Mouse (Mus musculus) heart, embryonic 13.5 days (tissue): ENCODE data around the gene 5730596B20Rik. TPM values are rescaled to one million over a fixed set of nuclear protein-coding genes. Genes with fewer than 3 reads are reported as not detected.

Source experiments
- ATAC-seq: fragments of 200-750 bp; cut with Nextera tagmentation; 2 replicates; pipeline ENCODE4 v1.8.0; 2017; ENCODE audit warnings: moderate TSS enrichment; ENCODE audit not compliant: insufficient number of reproducible peaks, low FRiP score, low TSS enrichment; ENCODE audit errors: extremely low read depth
- H3K27ac ChIP-seq: fragments of 300-500 bp; sonication (generic); replicated peaks from 2 replicates; pipeline ENCODE4 v1.5.1; 2015; ENCODE audit warnings: moderate library complexity, mild to moderate bottlenecking, inconsistent platforms
- H3K27me3 ChIP-seq: fragments of 300-500 bp; sonication (generic); replicated peaks from 2 replicates; pipeline ENCODE4 v1.6.1; 2015; ENCODE audit warnings: mild to moderate bottlenecking, inconsistent platforms
- H3K36me3 ChIP-seq: fragments of 300-500 bp; sonication (generic); 2 replicates; pipeline ENCODE4 v1.6.1; 2015; ENCODE audit warnings: mild to moderate bottlenecking, inconsistent platforms
- H3K4me1 ChIP-seq: fragments of 300-500 bp; sonication (generic); 2 replicates; pipeline ENCODE4 v1.6.1; 2015; ENCODE audit warnings: inconsistent platforms
- H3K4me2 ChIP-seq: fragments of 300-500 bp; sonication (generic); 2 replicates; pipeline ENCODE4 v1.6.1; 2015; ENCODE audit warnings: inconsistent platforms, mild to moderate bottlenecking, moderate library complexity
- H3K4me3 ChIP-seq: fragments of 300-500 bp; sonication (generic); 2 replicates; pipeline ENCODE4 v1.5.1; 2015; ENCODE audit warnings: moderate library complexity, mild to moderate bottlenecking, inconsistent platforms
- H3K9ac ChIP-seq: fragments of 300-500 bp; sonication (generic); 2 replicates; pipeline ENCODE4 v1.6.1; 2015; ENCODE audit warnings: inconsistent platforms, mild to moderate bottlenecking, moderate library complexity
- H3K9me3 ChIP-seq: fragments of 300-500 bp; sonication (generic); 2 replicates; pipeline ENCODE4 v1.6.1; 2016; ENCODE audit warnings: inconsistent platforms
- WGBS: fragments of 180-500 bp; shearing (Covaris S2); methylation state at CpG from one replicate; pipeline ENCODE4 v1.1.7; 2015; ENCODE audit warnings: mixed read lengths; 5-methylcytosine and 5-hydroxymethylcytosine counted together
- polyA plus RNA-seq: library from polyadenylated mRNA; unstranded; fragments of >200 nt; fragmentation: Nextera tagmentation; extraction: Ambion mirVana; gene quantifications from 2 replicates; pipeline ENCODE4 v1.2.1, GENCODE M21; 2015

The 5730596B20Rik gene
- polyA plus RNA-seq, 1 experiment from 2014 or later = 0.33 TPM

- Histone ChIP-seq H3K4me2 (peak overlapping the region; percentile 44), H3K9ac (peak overlapping the region; percentile 59), H3K9me3 (no peaks in the 10 kb centered on the region), H3K4me1 (peaks cover 21% of the 10 kb centered on the region), H3K27me3 (peaks cover 98% of the 10 kb centered on the region), H3K27ac (peak overlapping the region; percentile 74), H3K36me3 (no peaks in the 10 kb centered on the region), H3K4me3 (peak overlapping the region; percentile 25)
- peak; percentile 5; the same call in 1 of the 2 replicates for ATAC-seq
- WGBS = 5% methylated on average over 40 of the region's 40 CpGs
Observed at GRCm38 (mm10) chr6:52170166-52170897, 7.0 kb upstream of the 5730596B20Rik start.

- Histone ChIP-seq H3K36me3 (no peaks in the 10 kb centered on the region), H3K27ac (peak overlapping the region; percentile 74), H3K9me3 (no peaks in the 10 kb centered on the region), H3K27me3 (peaks cover 98% of the 10 kb centered on the region), H3K4me1 (peaks cover 21% of the 10 kb centered on the region), H3K9ac (peak overlapping the region; percentile 59), H3K4me3 (peak overlapping the region; percentile 25), H3K4me2 (peak overlapping the region; percentile 44)
- WGBS = 8% methylated on average over 5 of the region's 5 CpGs
- ATAC-seq = no peak
Observed at GRCm38 (mm10) chr6:52170898-52171223, 6.4 kb upstream of the 5730596B20Rik start.

GRCm38 (mm10) chr6:52171331-52171730 is 6.0 kb upstream of the 5730596B20Rik start:
- Histone ChIP-seq H3K9ac (no peak overlapping the region), H3K4me1 (peaks cover 21% of the 10 kb centered on the region), H3K4me2 (0 out of 2 replicates have a peak overlapping the region, but pooled peaks have one; percentile 4), H3K4me3 (no peak overlapping the region), H3K9me3 (no peaks in the 10 kb centered on the region), H3K36me3 (no peaks in the 10 kb centered on the region), H3K27me3 (peaks cover 98% of the 10 kb centered on the region), H3K27ac (peak overlapping the region; percentile 74)
- 7% methylated on average over 4 of the region's 4 CpGs for WGBS
- ATAC-seq = no peak

GRCm38 (mm10) chr6:52171938-52172337 is 5.4 kb upstream of the 5730596B20Rik start:
- ATAC-seq = no peak
- peaks cover 98% of the 10 kb centered on the region for H3K27me3 ChIP-seq
- H3K4me1 ChIP-seq = peaks cover 21% of the 10 kb centered on the region
- peak overlapping the region; percentile 47; the same call in 1 of the 2 replicates for H3K9ac ChIP-seq
- H3K4me3 ChIP-seq = peak overlapping the region; percentile 40
- peak overlapping the region; percentile 69 for H3K27ac ChIP-seq
- H3K4me2 ChIP-seq = peak overlapping the region; percentile 62
- no peaks in the 10 kb centered on the region for H3K9me3 ChIP-seq
- WGBS = 17% methylated on average over 7 of the region's 7 CpGs
- no peaks in the 10 kb centered on the region for H3K36me3 ChIP-seq

- Histone ChIP-seq H3K9me3 (no peaks in the 10 kb centered on the region), H3K27me3 (peaks cover 98% of the 10 kb centered on the region), H3K36me3 (no peaks in the 10 kb centered on the region), H3K4me3 (peak overlapping the region; percentile 40), H3K4me2 (peak overlapping the region; percentile 62), H3K27ac (peak overlapping the region; percentile 78), H3K4me1 (peaks cover 21% of the 10 kb centered on the region), H3K9ac (peak overlapping the region; percentile 47; the same call in 1 of the 2 replicates)
- 2% methylated on average over 35 of the region's 35 CpGs for WGBS
- no peak for ATAC-seq
Observed at GRCm38 (mm10) chr6:52172501-52172900, 4.8 kb upstream of the 5730596B20Rik start.

- H3K27me3 ChIP-seq = peaks cover 98% of the 10 kb centered on the region
Observed at GRCm38 (mm10) chr6:52173648-52174047, 3.6 kb upstream of the 5730596B20Rik start.

DNA sequence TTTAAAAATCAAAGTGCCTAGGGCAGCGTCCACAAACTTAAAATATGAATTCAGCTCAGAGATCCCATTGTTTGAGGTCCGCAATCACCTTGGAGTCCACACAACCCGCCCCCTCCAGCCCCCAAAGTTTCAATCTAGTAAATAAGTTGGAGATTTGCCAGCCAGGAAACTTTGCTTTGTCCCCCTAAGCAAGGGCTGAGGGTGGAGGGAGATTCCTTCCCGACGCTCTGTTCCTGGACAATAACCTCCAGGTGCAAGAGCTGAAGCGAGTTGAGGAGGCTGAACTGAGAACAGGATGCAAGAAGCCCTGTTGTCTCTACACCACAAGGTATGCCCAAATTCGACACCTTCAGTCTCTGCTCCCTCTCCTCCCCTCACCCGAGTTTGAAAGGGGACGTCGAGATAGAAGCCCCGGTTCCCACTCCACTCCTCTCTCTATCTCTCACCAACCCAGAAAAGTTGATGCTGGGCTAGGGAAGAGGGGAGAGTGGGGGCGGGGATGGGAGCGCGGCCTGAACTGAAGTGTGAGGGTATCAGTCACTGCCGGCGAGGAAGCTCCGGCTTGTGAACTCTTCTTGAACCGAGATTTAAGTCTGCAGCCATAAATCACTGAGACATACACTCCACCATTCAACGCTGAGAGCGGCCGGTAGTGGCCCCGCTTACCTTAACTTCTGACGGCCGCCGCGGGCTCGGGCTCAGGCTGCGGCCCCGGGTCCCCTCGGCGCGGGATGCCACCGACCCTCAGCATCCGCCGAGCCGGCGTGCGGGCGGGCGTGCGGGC is 2.1 kb upstream of the 5730596B20Rik start:
- ATAC-seq = peak; percentile 25; the same call in 1 of the 2 replicates
- Histone ChIP-seq H3K27me3 (peaks cover 99% of the 10 kb centered on the region), H3K9me3 (no peaks in the 10 kb centered on the region), H3K4me1 (peaks cover 18% of the 10 kb centered on the region), H3K9ac (peak overlapping the region; percentile 79), H3K4me3 (peak overlapping the region; percentile 52), H3K27ac (peak overlapping the region; percentile 86), H3K4me2 (peak overlapping the region; percentile 50), H3K36me3 (no peaks in the 10 kb centered on the region)
- WGBS = under 1% methylated on average over 41 of the region's 41 CpGs

More at GRCm38 (mm10) chr6:52173648-52174047, 3.6 kb upstream of the 5730596B20Rik start:
- Histone ChIP-seq H3K4me3 (peak overlapping the region; percentile 40), H3K36me3 (no peaks in the 10 kb centered on the region), H3K9ac (0 out of 2 replicates have a peak overlapping the region, but pooled peaks have one; percentile 40), H3K4me2 (peak overlapping the region; percentile 62), H3K9me3 (no peaks in the 10 kb centered on the region), H3K4me1 (peaks cover 19% of the 10 kb centered on the region), H3K27ac (peak overlapping the region; percentile 78; the same call in 1 of the 2 replicates)
- 7% methylated on average over 4 of the region's 4 CpGs for WGBS
- no peak for ATAC-seq

- H3K4me2 ChIP-seq = peak overlapping the region; percentile 50
- peak overlapping the region; percentile 52 for H3K4me3 ChIP-seq
- no peak for ATAC-seq
- peaks cover 10% of the 10 kb centered on the region for H3K4me1 ChIP-seq
- H3K27ac ChIP-seq = peak overlapping the region; percentile 86
- WGBS = 3% methylated on average over 25 of the region's 35 CpGs
- H3K9me3 ChIP-seq = no peaks in the 10 kb centered on the region
- no peaks in the 10 kb centered on the region for H3K36me3 ChIP-seq
- peaks cover 99% of the 10 kb centered on the region for H3K27me3 ChIP-seq
- H3K9ac ChIP-seq = peak overlapping the region; percentile 79
Observed at GRCm38 (mm10) chr6:52175864-52176263, 1.4 kb upstream of the 5730596B20Rik start.

GRCm38 (mm10) chr6:52176391-52176790 is 907 bp upstream of the 5730596B20Rik start:
- peaks cover 99% of the 10 kb centered on the region for H3K27me3 ChIP-seq
- peak overlapping the region; percentile 86 for H3K27ac ChIP-seq

DNA sequence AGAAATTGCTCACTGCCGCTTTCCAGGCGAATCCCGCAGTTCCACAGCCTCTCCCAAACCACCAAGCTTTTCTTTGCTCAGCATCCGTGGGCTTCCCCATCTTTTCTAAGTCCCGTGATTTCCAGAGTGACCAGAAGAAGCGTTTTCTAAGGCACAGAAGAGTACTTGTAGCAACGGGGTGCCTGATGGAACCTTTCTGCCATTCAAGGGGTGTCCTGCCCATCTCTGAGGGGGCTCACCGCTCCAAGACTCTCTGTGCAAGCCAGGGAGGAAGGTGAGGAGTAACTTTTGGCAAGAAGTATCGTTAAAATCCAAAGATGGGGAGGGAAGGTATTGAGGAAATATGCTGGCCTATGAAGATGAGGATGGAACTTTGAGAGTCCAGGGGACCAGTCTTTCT is 508 bp downstream of the 5730596B20Rik start:
- ATAC-seq = no peak
- 5% methylated on average over 9 of the region's 9 CpGs for WGBS
- Histone ChIP-seq H3K4me3 (peak overlapping the region; percentile 52), H3K36me3 (no peaks in the 10 kb centered on the region), H3K27me3 (peaks cover 99% of the 10 kb centered on the region), H3K27ac (peak overlapping the region; percentile 86), H3K4me1 (peaks cover 1% of the 10 kb centered on the region), H3K4me2 (peak overlapping the region; percentile 50), H3K9me3 (no peaks in the 10 kb centered on the region), H3K9ac (peak overlapping the region; percentile 79)

More at GRCm38 (mm10) chr6:52176391-52176790, 907 bp upstream of the 5730596B20Rik start:
- no peak for ATAC-seq
- Histone ChIP-seq H3K9me3 (no peaks in the 10 kb centered on the region), H3K36me3 (no peaks in the 10 kb centered on the region), H3K4me1 (peaks cover 7% of the 10 kb centered on the region), H3K4me2 (peak overlapping the region; percentile 50), H3K4me3 (peak overlapping the region; percentile 52), H3K9ac (peak overlapping the region; percentile 79)
- 3% methylated on average over 6 of the region's 6 CpGs for WGBS
